Comparison of ENCODE assay signal across 8 mouse cellular contexts in the genomic region with DNA sequence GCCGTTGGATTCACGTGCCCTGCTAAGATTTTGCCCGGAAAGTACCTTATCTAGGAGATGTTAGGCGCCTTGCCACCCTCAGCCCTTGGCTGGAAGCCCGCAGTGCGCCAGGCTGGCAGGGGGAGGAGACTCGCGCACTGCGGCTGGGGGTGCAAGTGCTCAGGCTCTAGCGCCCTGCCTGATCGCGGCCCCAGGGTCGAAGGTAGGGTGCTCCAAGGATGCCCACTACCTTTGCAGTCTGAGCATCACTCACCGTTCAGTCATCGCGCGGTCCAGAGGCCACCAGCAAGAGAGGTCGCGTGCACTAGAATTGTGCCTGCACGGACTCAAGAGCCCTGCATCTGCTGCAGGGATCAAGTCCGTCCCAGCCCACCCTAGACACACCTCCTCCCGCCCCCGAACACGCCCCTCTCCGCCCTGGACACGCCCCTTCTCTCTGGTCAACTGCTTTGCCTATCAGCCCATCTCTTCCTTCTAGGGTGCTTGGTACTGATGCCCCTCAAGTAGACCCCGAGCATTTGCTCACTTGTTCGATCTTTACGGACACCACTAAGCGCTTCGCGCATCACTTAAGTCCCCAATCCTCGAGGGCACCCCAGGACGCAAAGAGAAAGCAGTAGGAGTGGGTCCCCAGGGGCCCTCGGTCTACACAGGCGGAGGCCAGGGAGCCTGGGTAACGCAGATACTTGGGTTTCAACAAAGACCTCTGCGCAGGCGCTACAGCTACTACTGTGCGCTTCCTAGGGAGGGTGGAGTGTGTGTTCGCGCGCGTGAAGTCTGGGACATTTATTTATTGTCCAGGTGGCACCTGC. TPM values are rescaled to one million over a fixed set of nuclear protein-coding genes. Genes with fewer than 3 reads are reported as not detected.
A peak's percentile ranks its signal among the peaks of the same experiment; 100 is the strongest.
DNase-seq lines count a peak whose midpoint lies in the region; ATAC-seq and TF ChIP-seq lines count a peak whose summit lies in the region.

Gene Rassf4 (minus strand): TSS at position 482 of the 812 bp plus-strand sequence.

- peak within 1 kb of the TSS; percentile 87 for H3K4me2 ChIP-seq in intestine, postnatal 0 days (replicated peaks; ENCODE audit: low read depth)

- no peaks in the 10 kb centered on the region for H3K36me3 ChIP-seq in embryonic facial prominence, embryonic 10.5 days (replicated peaks)
- H3K36me3 ChIP-seq in intestine, postnatal 0 days (ENCODE audit: control insufficient read depth, insufficient read depth): no peaks in the 10 kb centered on the region

- peak; percentile 90 for DNase-seq in adrenal gland, postnatal 10 days
- DNase-seq in embryonic facial prominence, embryonic 10.5 days (ENCODE audit: low spot score): peak; percentile 95
- peak; percentile 66 to 71 for DNase-seq in left cerebral cortex, postnatal 36 days (ENCODE audit: low spot score in 2 of 2)
- DNase-seq in mesoderm, embryonic 11.5 days (ENCODE audit: low read depth, low spot score): peak; percentile 91
- peak; percentile 65 for DNase-seq in right cerebral cortex, postnatal 25 days
- peak; percentile 85 to 86 for DNase-seq in urinary bladder, postnatal 36 days (ENCODE audit: low spot score in 2 of 2)

- under 1% methylated on average over 44 of the region's 44 CpGs for WGBS in embryonic facial prominence, embryonic 10.5 days
- WGBS in intestine, postnatal 0 days: under 1% methylated on average over 44 of the region's 44 CpGs

- no peaks in the 10 kb centered on the region for H3K9me3 ChIP-seq in embryonic facial prominence, embryonic 10.5 days
- H3K9me3 ChIP-seq in intestine, postnatal 0 days (ENCODE audit: control insufficient read depth): no peaks in the 10 kb centered on the region

- peak within 1 kb of the TSS; percentile 72 for H3K4me3 ChIP-seq in embryonic facial prominence, embryonic 10.5 days
- H3K4me3 ChIP-seq in intestine, postnatal 0 days (ENCODE audit: low read depth, low read length): peak within 1 kb of the TSS; percentile 46

- intact Hi-C loops in left cerebral cortex, postnatal 36 days (cut with DNase I): no loop called here

- H3K27ac ChIP-seq in embryonic facial prominence, embryonic 10.5 days (replicated peaks): peak within 1 kb of the TSS; percentile 86
- peak within 1 kb of the TSS; percentile 54 for H3K27ac ChIP-seq in intestine, postnatal 0 days (ENCODE audit: low read depth, low read length)

- peak; percentile 64 for ATAC-seq in granulocyte monocyte progenitor cell, adult 5-6 weeks (replicated peaks; ENCODE audit: poor library complexity, severe bottlenecking)
- peak; percentile 80 for ATAC-seq in intestine, postnatal 0 days

- TF ChIP-seq CTCF in intestine, postnatal 0 days (IDR thresholded peaks at IDR 0.05; ENCODE audit: low read depth): no peak

- peak within 1 kb of the TSS; percentile 43 for H3K9ac ChIP-seq in intestine, postnatal 0 days (ENCODE audit: low read depth, low read length)

- H3K27me3 ChIP-seq in embryonic facial prominence, embryonic 10.5 days (replicated peaks; ENCODE audit: low read depth, poor library complexity, severe bottlenecking): peaks cover 40% of the 10 kb centered on the region
- H3K27me3 ChIP-seq in intestine, postnatal 0 days (replicated peaks; ENCODE audit: control insufficient read depth, insufficient read depth, low read length): no peaks in the 10 kb centered on the region

- peaks cover 77% of the 10 kb centered on the region for H3K4me1 ChIP-seq in embryonic facial prominence, embryonic 10.5 days
- H3K4me1 ChIP-seq in intestine, postnatal 0 days (replicated peaks; ENCODE audit: control insufficient read depth, insufficient read depth, low read length): peaks cover 6% of the 10 kb centered on the region

RNA-seq across cellular contexts. Expression of gene Rassf4, which starts in this region (rescaled TPM):
- 1 to 10 TPM; 6.0 to 6.3 TPM for total RNA-seq in adrenal gland, postnatal 10 days (2021)
- polyA plus RNA-seq in embryonic facial prominence, embryonic 10.5 days (2016; fragmentation: Nextera tagmentation; extraction: Ambion mirVana): 12.8 and 19.0 TPM in 2 replicates
- total RNA-seq in granulocyte monocyte progenitor cell, adult 5-6 weeks (2014; fragmentation: Nextera tagmentation): 78.9 and 79.9 TPM in 2 replicates
- 41.0 and 46.8 TPM in 2 replicates for total RNA-seq in granulocyte monocyte progenitor cell, adult 5-6 weeks (2017)
- polyA plus RNA-seq in intestine, postnatal 0 days (2015; fragmentation: Nextera tagmentation; extraction: Ambion mirVana): 6.4 and 6.7 TPM in 2 replicates
- 1 to 10 TPM; 4.6 to 5.1 TPM for total RNA-seq in left cerebral cortex, postnatal 36 days (2021)

Comparison
In these comparisons a context has a peak if more than half of its experiments do, and no peak if none do; other contexts are left out.
1. Peak in every context shown above with its lines: DNase-seq, ATAC-seq, H3K4me3 ChIP-seq and H3K27ac ChIP-seq.
2. RNA of gene Rassf4 (total RNA-seq): 41.0 to 79.9 TPM in granulocyte monocyte progenitor cell, adult 5-6 weeks; 6.0 to 6.3 TPM in adrenal gland, postnatal 10 days and 4.6 to 5.1 TPM in left cerebral cortex, postnatal 36 days; every median in the first group is over 4 times any median in the second.